8 mouse cellular contexts compared by ENCODE assay signal in genomic region chr10:80985970-80986701, GRCm38 (mm10). TPM values are rescaled to one million over a fixed set of nuclear protein-coding genes. Genes with fewer than 3 reads are reported as not detected.
DNase-seq lines count a peak whose midpoint lies in the region; ATAC-seq and TF ChIP-seq lines count a peak whose summit lies in the region.

No protein-coding gene starts in this region.

- 32% methylated on average over 13 of the region's 13 CpGs for WGBS in forebrain, embryonic 15.5 days
- 26% methylated on average over 13 of the region's 13 CpGs for WGBS in liver, embryonic 16.5 days (ENCODE audit: insufficient replicate concordance)

- H3K4me3 ChIP-seq in gastrocnemius, adult 2 months: peak overlapping the region; percentile 70
- no peak overlapping the region for H3K4me3 ChIP-seq in forebrain, embryonic 15.5 days
- H3K4me3 ChIP-seq in liver, embryonic 16.5 days (ENCODE audit: low read depth, low read length): peak overlapping the region; percentile 40

- no peak overlapping the region for H3K9ac ChIP-seq in forebrain, embryonic 15.5 days (replicated peaks)
- H3K9ac ChIP-seq in liver, embryonic 16.5 days (ENCODE audit: low read depth, low read length): peak overlapping the region; percentile 5; the same call in 1 of the 2 replicates

- peaks cover 8% of the 10 kb centered on the region for H3K4me1 ChIP-seq in forebrain, embryonic 15.5 days
- H3K4me1 ChIP-seq in liver, embryonic 16.5 days (ENCODE audit: control insufficient read depth, low read depth, low read length): peaks cover 7% of the 10 kb centered on the region

- no peak for TF ChIP-seq CTCF in gastrocnemius, adult 2 months (IDR thresholded peaks at IDR 0.05)

- no peak for DNase-seq in gastrocnemius, adult 2 months
- DNase-seq in gastrocnemius, postnatal 36 days: no peak
- peak; percentile 71 for DNase-seq in CD4-positive helper T cell, adult 2 months (ENCODE audit: low read depth, low spot score)
- no peak for DNase-seq in right cerebral cortex, postnatal 4 days
- DNase-seq in layer of hippocampus, postnatal 25 days (ENCODE audit: extremely low spot score in 1 of 2, low spot score in 1 of 2): no peak
- DNase-seq in layer of hippocampus, postnatal 14 days (ENCODE audit: low spot score in 2 of 2): no peak

- no peak for ATAC-seq in forebrain, embryonic 15.5 days (replicated peaks)
- no peak for ATAC-seq in liver, embryonic 16.5 days (ENCODE audit: low read depth)

- intact Hi-C loops in gastrocnemius, adult 2 months (cut with DNase I): no loop called here
- intact Hi-C loops in gastrocnemius, postnatal 36 days (cut with DNase I): loop anchor here (5.0 kb wide), 1 partner anchor 174 kb away; the partner anchor contains the start of gene Jsrp1

- no peaks in the 10 kb centered on the region for H3K36me3 ChIP-seq in forebrain, embryonic 15.5 days
- no peaks in the 10 kb centered on the region for H3K36me3 ChIP-seq in liver, embryonic 16.5 days (ENCODE audit: control insufficient read depth, insufficient read depth)

- no peaks in the 10 kb centered on the region for H3K9me3 ChIP-seq in forebrain, embryonic 15.5 days
- H3K9me3 ChIP-seq in liver, embryonic 16.5 days (replicated peaks; ENCODE audit: control insufficient read depth, low read length): no peaks in the 10 kb centered on the region

- peak overlapping the region; percentile 94 for H3K27ac ChIP-seq in gastrocnemius, adult 2 months
- no peak overlapping the region for H3K27ac ChIP-seq in forebrain, embryonic 15.5 days (replicated peaks)
- no peak overlapping the region for H3K27ac ChIP-seq in liver, embryonic 16.5 days (ENCODE audit: low read length)

- peak overlapping the region; percentile 21; the same call in 1 of the 2 replicates for H3K4me2 ChIP-seq in forebrain, embryonic 15.5 days (replicated peaks)
- H3K4me2 ChIP-seq in liver, embryonic 16.5 days (ENCODE audit: low read depth, low read length): peak overlapping the region; percentile 66

- peaks cover 34% of the 10 kb centered on the region for H3K27me3 ChIP-seq in forebrain, embryonic 15.5 days
- peaks cover 18% of the 10 kb centered on the region for H3K27me3 ChIP-seq in liver, embryonic 16.5 days (ENCODE audit: control insufficient read depth, insufficient read depth, low read depth, low read length)

RNA-seq across cellular contexts. Expression of gene Gng7, which starts 28.6 kb away (rescaled TPM):
- total RNA-seq in gastrocnemius, adult 2 months (2021): 1 to 10 TPM in 1 of 2 experiments, under 1 TPM in 1; 0.66 to 1.0 TPM
- under 1 TPM; 0.57 to 0.64 TPM for total RNA-seq in gastrocnemius, postnatal 36 days (2021)
- 30.8 and 32.1 TPM in 2 replicates for polyA plus RNA-seq in forebrain, embryonic 15.5 days (2015; fragmentation: Nextera tagmentation; extraction: Ambion mirVana)
- polyA plus RNA-seq in liver, embryonic 16.5 days (2015; fragmentation: Nextera tagmentation; extraction: Ambion mirVana): 0.36 and 0.44 TPM in 2 replicates
- total RNA-seq in layer of hippocampus, postnatal 25 days (2021): 100 to 1,000 TPM; 180 to 184 TPM
- total RNA-seq in layer of hippocampus, postnatal 14 days (2021): 100 to 1,000 TPM; 170 to 173 TPM

RNA-seq across cellular contexts. Expression of gene Diras1, which starts 39.3 kb away (rescaled TPM):
- total RNA-seq in gastrocnemius, adult 2 months (2021): under 1 TPM in 1 of 2 experiments, not detected in 1; 0.08 TPM
- under 1 TPM in 1 of 2 experiments, not detected in 1; 0.08 TPM for total RNA-seq in gastrocnemius, postnatal 36 days (2021)
- polyA plus RNA-seq in forebrain, embryonic 15.5 days (2015; fragmentation: Nextera tagmentation; extraction: Ambion mirVana): 32.6 and 36.0 TPM in 2 replicates
- not detected in 2 replicates for polyA plus RNA-seq in liver, embryonic 16.5 days (2015; fragmentation: Nextera tagmentation; extraction: Ambion mirVana)
- total RNA-seq in layer of hippocampus, postnatal 25 days (2021): 100 to 1,000 TPM in 1 of 2 experiments, 10 to 100 TPM in 1; 98.7 to 103 TPM
- 100 to 1,000 TPM; 100 to 105 TPM for total RNA-seq in layer of hippocampus, postnatal 14 days (2021)

RNA-seq across cellular contexts. Expression of gene Slc39a3, which starts 51.1 kb away (rescaled TPM):
- 10 to 100 TPM; 11.6 to 16.0 TPM for total RNA-seq in gastrocnemius, adult 2 months (2021)
- total RNA-seq in gastrocnemius, postnatal 36 days (2021): 10 to 100 TPM; 11.7 to 12.0 TPM
- polyA plus RNA-seq in forebrain, embryonic 15.5 days (2015; fragmentation: Nextera tagmentation; extraction: Ambion mirVana): 46.3 TPM in 2 replicates
- 5.5 TPM in 2 replicates for polyA plus RNA-seq in liver, embryonic 16.5 days (2015; fragmentation: Nextera tagmentation; extraction: Ambion mirVana)
- 10 to 100 TPM; 67.5 to 74.9 TPM for total RNA-seq in layer of hippocampus, postnatal 25 days (2021)
- 10 to 100 TPM; 63.9 to 70.2 TPM for total RNA-seq in layer of hippocampus, postnatal 14 days (2021)

RNA-seq across cellular contexts. Expression of gene Gadd45b, which starts 56.3 kb away (rescaled TPM):
- total RNA-seq in gastrocnemius, adult 2 months (2021): 10 to 100 TPM; 23.6 to 28.4 TPM
- total RNA-seq in gastrocnemius, postnatal 36 days (2021): 10 to 100 TPM; 26.7 to 31.7 TPM
- polyA plus RNA-seq in forebrain, embryonic 15.5 days (2015; fragmentation: Nextera tagmentation; extraction: Ambion mirVana): 5.5 and 5.9 TPM in 2 replicates
- polyA plus RNA-seq in liver, embryonic 16.5 days (2015; fragmentation: Nextera tagmentation; extraction: Ambion mirVana): 4.0 and 5.0 TPM in 2 replicates
- total RNA-seq in layer of hippocampus, postnatal 25 days (2021): 10 to 100 TPM; 15.0 to 16.7 TPM
- total RNA-seq in layer of hippocampus, postnatal 14 days (2021): 10 to 100 TPM; 14.0 to 17.6 TPM

Comparison
In these comparisons a context has a peak if more than half of its experiments do, and no peak if none do; other contexts are left out.
1. RNA of gene Gng7, which starts 28.6 kb away (total RNA-seq): 180 to 184 TPM in layer of hippocampus, postnatal 25 days and 170 to 173 TPM in layer of hippocampus, postnatal 14 days; 0.66 to 1.0 TPM in gastrocnemius, adult 2 months and 0.57 to 0.64 TPM in gastrocnemius, postnatal 36 days; every median in the first group is over 10 times any median in the second.
2. RNA of gene Diras1, which starts 39.3 kb away (total RNA-seq): 100 to 105 TPM in layer of hippocampus, postnatal 14 days and 98.7 to 103 TPM in layer of hippocampus, postnatal 25 days; 0.08 TPM in gastrocnemius, adult 2 months and 0.08 TPM in gastrocnemius, postnatal 36 days; every median in the first group is over 10 times any median in the second.